Mouse (Mus musculus) ES-Bruce4 (cell line): ENCODE measurements around the gene Nt5c3b.
A peak's percentile ranks its signal among the peaks of the same experiment; 100 is the strongest.

Experiments
- CTCF ChIP-seq: IDR thresholded peaks from one replicate; pipeline ENCODE4 v1.8.1; 2011; ENCODE audit warnings: low read depth, low read length
- EP300 ChIP-seq: IDR thresholded peaks from 2 replicates; pipeline ENCODE4 v1.6.1; 2011; ENCODE audit warnings: low read depth, low read length; ENCODE audit not compliant: insufficient read depth
- POLR2A ChIP-seq: IDR thresholded peaks from one replicate; pipeline ENCODE4 v1.8.1; 2011; ENCODE audit warnings: low read length; ENCODE audit not compliant: insufficient read depth

GRCm38 (mm10) chr11:100389931-100390445, 51.6 kb downstream of the Nt5c3b start:
- TF ChIP-seq CTCF: no peak
- TF ChIP-seq POLR2A: no peak
- TF ChIP-seq EP300: peak; percentile 88
